Mouse (Mus musculus): ENCODE data around the gene Vkorc1. TPM values are rescaled to one million over a fixed set of nuclear protein-coding genes. Genes with fewer than 3 reads are reported as not detected.
"Not testable (repeated sequence)": the region's sequence is repeated elsewhere in the genome, so short reads cannot be mapped to it uniquely, and the experiment has no call there.

Vkorc1 gene
- polyA plus RNA-seq, 1 experiment = 75.1 TPM

DNA sequence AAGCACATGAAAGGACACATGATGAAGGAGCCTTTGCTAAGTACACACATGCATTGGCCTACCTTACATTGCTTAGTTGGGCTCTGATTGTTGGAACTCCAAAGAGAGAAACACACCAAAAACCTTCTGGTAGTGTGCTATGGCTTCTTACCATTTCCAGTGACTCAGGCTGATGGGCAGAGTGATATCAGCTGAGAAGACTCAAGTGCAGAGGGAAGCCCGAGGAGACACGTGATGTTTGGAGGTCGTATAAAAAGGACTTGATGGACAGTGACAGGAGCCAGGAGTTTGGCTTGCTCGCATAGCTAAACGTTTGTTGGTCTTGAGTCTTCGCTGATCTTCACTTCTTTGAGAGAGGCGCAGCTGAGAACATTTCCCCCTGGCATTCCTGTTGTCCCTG lies 2.1 kb upstream of the Vkorc1 start:
- no peaks in the 10 kb centered on the region for H3K27me3 ChIP-seq (ENCODE audit: control insufficient read depth, insufficient read depth, low read length)
- peaks cover 28% of the 10 kb centered on the region for H3K4me1 ChIP-seq (replicated peaks; ENCODE audit: control insufficient read depth, insufficient read depth, low read length)
- H3K4me3 ChIP-seq (ENCODE audit: control insufficient read depth, insufficient read depth, low read length) = no peak overlapping the region
- no peak for DNase-seq
- no peak overlapping the region for H3K27ac ChIP-seq (ENCODE audit: control insufficient read depth, insufficient read depth, low read length)
- 96% methylated on average over 7 of the region's 7 CpGs for WGBS
- TF ChIP-seq POLR2A (IDR thresholded peaks at IDR 0.05; ENCODE audit: control insufficient read depth, extremely low read depth, insufficient read depth, low read length, poor library complexity) (no peak), CTCF (IDR thresholded peaks at IDR 0.05; ENCODE audit: borderline replicate concordance, control insufficient read depth, extremely low read depth, insufficient read depth, low read length, poor library complexity) (no peak)
- H3K36me3 ChIP-seq (ENCODE audit: control insufficient read depth, insufficient read depth, low read length) = no peaks in the 10 kb centered on the region

DNA sequence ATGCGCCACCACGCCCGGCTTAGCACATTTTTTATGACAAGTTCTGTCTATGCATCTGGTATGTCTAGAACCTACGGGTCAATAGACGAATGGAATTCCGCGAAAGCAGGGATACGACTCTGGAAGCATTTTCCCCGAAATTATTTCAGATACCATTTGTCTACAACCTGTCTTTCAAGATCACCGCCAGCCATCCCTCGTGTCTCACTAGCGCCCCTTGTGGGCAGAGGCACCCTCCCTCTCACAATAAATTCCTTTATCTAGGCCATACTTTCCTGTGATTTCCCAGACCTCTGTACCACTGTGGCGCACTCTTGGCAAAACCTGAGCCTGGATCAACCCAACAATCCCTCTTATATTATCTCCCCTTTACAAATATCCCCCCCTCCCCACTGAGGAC lies 967 bp upstream of the Vkorc1 start:
- H3K4me1 ChIP-seq (replicated peaks; ENCODE audit: control insufficient read depth, insufficient read depth, low read length) = peaks cover 28% of the 10 kb centered on the region
- no peaks in the 10 kb centered on the region for H3K36me3 ChIP-seq (ENCODE audit: control insufficient read depth, insufficient read depth, low read length)
- H3K4me3 ChIP-seq (ENCODE audit: control insufficient read depth, insufficient read depth, low read length) = no peak overlapping the region
- H3K27me3 ChIP-seq (ENCODE audit: control insufficient read depth, insufficient read depth, low read length) = no peaks in the 10 kb centered on the region
- no peak overlapping the region for H3K27ac ChIP-seq (ENCODE audit: control insufficient read depth, insufficient read depth, low read length)
- WGBS = 74% methylated on average over 13 of the region's 13 CpGs
- TF ChIP-seq CTCF (IDR thresholded peaks at IDR 0.05; ENCODE audit: borderline replicate concordance, control insufficient read depth, extremely low read depth, insufficient read depth, low read length, poor library complexity) (peak; percentile 42; the same call in 1 of the 2 replicates), POLR2A (IDR thresholded peaks at IDR 0.05; ENCODE audit: control insufficient read depth, extremely low read depth, insufficient read depth, low read length, poor library complexity) (no peak)
- peak; percentile 67 for DNase-seq

- H3K27ac ChIP-seq (ENCODE audit: control insufficient read depth, insufficient read depth, low read length); H3K4me3 ChIP-seq (ENCODE audit: control insufficient read depth, insufficient read depth, low read length); DNase-seq; H3K27me3 ChIP-seq (ENCODE audit: control insufficient read depth, insufficient read depth, low read length); H3K36me3 ChIP-seq (ENCODE audit: control insufficient read depth, insufficient read depth, low read length): not testable (repeated sequence)
- WGBS = 70% methylated on average over 7 of the region's 7 CpGs
- H3K4me1 ChIP-seq (replicated peaks; ENCODE audit: control insufficient read depth, insufficient read depth, low read length) = peaks cover 28% of the 10 kb centered on the region
These were observed 474 bp upstream of the Vkorc1 start for GRCm38 (mm10) chr7:127895891-127896290.

GRCm38 (mm10) chr7:127894480-127894879 lies 937 bp downstream of the Vkorc1 start:
- Histone ChIP-seq H3K36me3 (ENCODE audit: control insufficient read depth, insufficient read depth, low read length) (0 out of 2 replicates have a peak, but pooled peaks cover under 1% of the 10 kb centered on the region), H3K27ac (ENCODE audit: control insufficient read depth, insufficient read depth, low read length) (no peak overlapping the region), H3K4me3 (ENCODE audit: control insufficient read depth, insufficient read depth, low read length) (no peak overlapping the region), H3K4me1 (replicated peaks; ENCODE audit: control insufficient read depth, insufficient read depth, low read length) (peaks cover 21% of the 10 kb centered on the region), H3K27me3 (ENCODE audit: control insufficient read depth, insufficient read depth, low read length) (no peaks in the 10 kb centered on the region)
- DNase-seq = no peak
- 92% methylated on average over 5 of the region's 5 CpGs for WGBS
- no peak for TF ChIP-seq POLR2A (IDR thresholded peaks at IDR 0.05; ENCODE audit: control insufficient read depth, extremely low read depth, insufficient read depth, low read length, poor library complexity)
- TF ChIP-seq CTCF (IDR thresholded peaks at IDR 0.05; ENCODE audit: borderline replicate concordance, control insufficient read depth, extremely low read depth, insufficient read depth, low read length, poor library complexity) = no peak

DNA sequence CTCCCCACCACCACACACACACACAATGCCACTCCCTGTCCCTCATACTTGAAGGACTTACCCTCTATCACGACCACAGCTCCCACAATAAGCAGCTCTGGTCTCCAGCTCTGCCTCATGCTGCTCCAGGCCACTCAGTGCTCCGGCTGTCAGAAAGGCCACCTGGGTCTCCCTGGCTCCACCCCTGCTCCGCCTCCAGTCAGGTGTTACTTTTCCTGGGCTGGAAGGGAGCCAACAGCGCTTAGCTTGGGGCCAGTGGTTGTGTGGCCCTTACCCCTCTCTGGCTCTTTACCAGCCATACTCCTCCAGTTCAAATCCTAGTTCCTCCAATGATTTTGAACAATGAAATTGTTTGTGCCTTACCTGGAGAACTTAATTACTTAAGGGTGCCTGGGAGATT lies 4.6 kb downstream of the Vkorc1 start, which contains the start of gene Prss53:
TSS of gene Prss53 (minus strand) at position 173 of the 400 bp plus-strand sequence.
- peaks cover 30% of the 10 kb centered on the region for H3K36me3 ChIP-seq (ENCODE audit: control insufficient read depth, insufficient read depth, low read length)
- no peaks in the 10 kb centered on the region for H3K27me3 ChIP-seq (ENCODE audit: control insufficient read depth, insufficient read depth, low read length)
- H3K4me3 ChIP-seq (ENCODE audit: control insufficient read depth, insufficient read depth, low read length) = no peak within 1 kb of the TSS
- no peak within 1 kb of the TSS for H3K27ac ChIP-seq (ENCODE audit: control insufficient read depth, insufficient read depth, low read length)
- peaks cover 6% of the 10 kb centered on the region for H3K4me1 ChIP-seq (replicated peaks; ENCODE audit: control insufficient read depth, insufficient read depth, low read length)
- WGBS = 82% methylated on average over 4 of the region's 4 CpGs
- DNase-seq = no peak
- TF ChIP-seq POLR2A (IDR thresholded peaks at IDR 0.05; ENCODE audit: control insufficient read depth, extremely low read depth, insufficient read depth, low read length, poor library complexity) = no peak
- no peak for TF ChIP-seq CTCF (IDR thresholded peaks at IDR 0.05; ENCODE audit: borderline replicate concordance, control insufficient read depth, extremely low read depth, insufficient read depth, low read length, poor library complexity)

GRCm38 (mm10) chr7:127888821-127889220 lies 6.6 kb downstream of the Vkorc1 start:
- DNase-seq = no peak
- H3K4me1 ChIP-seq (replicated peaks; ENCODE audit: control insufficient read depth, insufficient read depth, low read length) = peaks cover 15% of the 10 kb centered on the region
- no peak overlapping the region for H3K4me3 ChIP-seq (ENCODE audit: control insufficient read depth, insufficient read depth, low read length)
- H3K27ac ChIP-seq (ENCODE audit: control insufficient read depth, insufficient read depth, low read length) = no peak overlapping the region
- 25% methylated on average over 3 of the region's 3 CpGs for WGBS
- TF ChIP-seq CTCF (IDR thresholded peaks at IDR 0.05; ENCODE audit: borderline replicate concordance, control insufficient read depth, extremely low read depth, insufficient read depth, low read length, poor library complexity) (no peak), POLR2A (IDR thresholded peaks at IDR 0.05; ENCODE audit: control insufficient read depth, extremely low read depth, insufficient read depth, low read length, poor library complexity) (no peak)
- no peaks in the 10 kb centered on the region for H3K27me3 ChIP-seq (ENCODE audit: control insufficient read depth, insufficient read depth, low read length)
- peaks cover 42% of the 10 kb centered on the region for H3K36me3 ChIP-seq (ENCODE audit: control insufficient read depth, insufficient read depth, low read length)

DNA sequence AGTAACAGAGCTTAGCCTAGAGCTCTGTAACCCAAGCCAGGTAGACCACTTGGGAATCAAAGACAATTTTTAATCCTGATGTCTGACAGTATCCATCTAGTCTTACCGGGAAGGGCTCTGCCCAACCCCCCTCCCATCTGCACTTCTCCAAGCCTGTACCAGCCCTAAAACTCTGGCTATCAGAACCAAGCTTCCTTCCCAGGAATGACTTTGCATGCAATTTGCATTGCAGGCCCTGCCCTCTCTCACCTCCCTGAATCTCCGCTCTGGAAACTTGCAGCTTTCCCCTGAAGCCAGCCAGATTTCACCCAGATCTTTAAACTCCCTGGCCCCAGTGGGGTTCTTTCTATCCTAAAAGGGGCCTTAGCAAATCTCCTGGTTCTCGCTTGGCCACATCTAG lies 7.6 kb downstream of the Vkorc1 start:
- Histone ChIP-seq H3K4me3 (ENCODE audit: control insufficient read depth, insufficient read depth, low read length) (no peak overlapping the region), H3K36me3 (ENCODE audit: control insufficient read depth, insufficient read depth, low read length) (peaks cover 51% of the 10 kb centered on the region), H3K27ac (ENCODE audit: control insufficient read depth, insufficient read depth, low read length) (no peak overlapping the region; the same call in 1 of the 2 replicates), H3K4me1 (replicated peaks; ENCODE audit: control insufficient read depth, insufficient read depth, low read length) (peaks cover 21% of the 10 kb centered on the region), H3K27me3 (ENCODE audit: control insufficient read depth, insufficient read depth, low read length) (no peaks in the 10 kb centered on the region)
- no peak for DNase-seq
- WGBS = 83% methylated on average over 3 of the region's 3 CpGs
- no peak for TF ChIP-seq CTCF (IDR thresholded peaks at IDR 0.05; ENCODE audit: borderline replicate concordance, control insufficient read depth, extremely low read depth, insufficient read depth, low read length, poor library complexity)
- no peak for TF ChIP-seq POLR2A (IDR thresholded peaks at IDR 0.05; ENCODE audit: control insufficient read depth, extremely low read depth, insufficient read depth, low read length, poor library complexity)
